Mouse (Mus musculus): ENCODE data around the gene Ormdl2. TPM values are rescaled to one million over a fixed set of nuclear protein-coding genes. Genes with fewer than 3 reads are reported as not detected.

Gene Ormdl2
- polyA plus RNA-seq, 1 experiment from 2014 or later, result 101 TPM

DNA sequence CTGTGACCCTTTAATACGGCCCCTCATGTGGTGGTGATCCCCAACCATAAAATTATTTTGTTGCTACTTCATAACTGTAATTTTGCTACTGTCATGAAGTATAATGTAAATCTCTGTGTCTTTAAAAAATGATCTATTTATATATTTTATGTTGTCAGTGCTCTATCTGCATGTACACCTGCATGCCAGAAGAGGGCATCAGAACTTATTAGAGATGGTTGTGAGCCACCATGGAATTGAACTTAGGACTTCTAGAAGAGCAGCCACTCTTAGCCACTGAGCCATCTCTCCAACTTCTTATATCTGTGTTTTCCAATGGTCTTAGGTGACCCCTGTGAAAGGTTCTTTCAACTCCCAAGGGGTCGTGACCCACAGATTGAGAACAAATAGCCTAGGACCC lies 48.5 kb downstream of the Ormdl2 start:
- no peaks in the 10 kb centered on the region for H3K36me3 ChIP-seq
- H3K27me3 ChIP-seq (replicated peaks), result no peaks in the 10 kb centered on the region
- WGBS, result 82% methylated on average over 2 of the region's 2 CpGs
- no peak overlapping the region for H3K4me3 ChIP-seq (replicated peaks)
- H3K27ac ChIP-seq, result no peak overlapping the region
- no peak overlapping the region for H3K9ac ChIP-seq
- H3K4me2 ChIP-seq (replicated peaks), result no peak overlapping the region
- H3K9me3 ChIP-seq, result no peaks in the 10 kb centered on the region
- no peak for ATAC-seq
- H3K4me1 ChIP-seq (replicated peaks), result no peaks in the 10 kb centered on the region

Other genes starting within 250 kb of the Ormdl2 start
- 30.5 and 31.5 TPM in 2 replicates for gene Erbb3, start 232.0 kb downstream of the Ormdl2 start, polyA plus RNA-seq (2015; fragmentation: Nextera tagmentation; extraction: Ambion mirVana)
- 693 and 768 TPM in 2 replicates for gene Rps26, start 194.9 kb downstream of the Ormdl2 start, polyA plus RNA-seq (2015; fragmentation: Nextera tagmentation; extraction: Ambion mirVana)
- 1.9 and 2.2 TPM in 2 replicates for gene Ikzf4, start 175.7 kb downstream of the Ormdl2 start, polyA plus RNA-seq (2015; fragmentation: Nextera tagmentation; extraction: Ambion mirVana)
- 11.9 and 12.1 TPM in 2 replicates for gene Suox, start 147.6 kb downstream of the Ormdl2 start, polyA plus RNA-seq (2015; fragmentation: Nextera tagmentation; extraction: Ambion mirVana)
- 59.0 and 60.5 TPM in 2 replicates for gene Rab5b, start 125.4 kb downstream of the Ormdl2 start, polyA plus RNA-seq (2015; fragmentation: Nextera tagmentation; extraction: Ambion mirVana)
- gene Pmel, start 117.5 kb downstream of the Ormdl2 start, polyA plus RNA-seq (2015; fragmentation: Nextera tagmentation; extraction: Ambion mirVana), result 1.0 and 1.1 TPM in 2 replicates
- 72.7 and 80.9 TPM in 2 replicates for gene Cdk2, start 116.6 kb downstream of the Ormdl2 start, polyA plus RNA-seq (2015; fragmentation: Nextera tagmentation; extraction: Ambion mirVana)
- gene Dgka, start 76.8 kb downstream of the Ormdl2 start, polyA plus RNA-seq (2015; fragmentation: Nextera tagmentation; extraction: Ambion mirVana), result 7.1 and 7.4 TPM in 2 replicates
- gene Pym1, start 73.8 kb downstream of the Ormdl2 start, polyA plus RNA-seq (2015; fragmentation: Nextera tagmentation; extraction: Ambion mirVana), result 32.9 and 34.1 TPM in 2 replicates
- gene Mmp19, start 30.7 kb downstream of the Ormdl2 start, polyA plus RNA-seq (2015; fragmentation: Nextera tagmentation; extraction: Ambion mirVana), result 0.60 and 1.0 TPM in 2 replicates
- gene Dnajc14, start 17.6 kb downstream of the Ormdl2 start, polyA plus RNA-seq (2015; fragmentation: Nextera tagmentation; extraction: Ambion mirVana), result 44.6 and 47.6 TPM in 2 replicates
- gene Tmem198b, start 17.3 kb downstream of the Ormdl2 start, polyA plus RNA-seq (2015; fragmentation: Nextera tagmentation; extraction: Ambion mirVana), result 11.2 and 12.7 TPM in 2 replicates
- gene Sarnp, start 4.3 kb downstream of the Ormdl2 start, polyA plus RNA-seq (2015; fragmentation: Nextera tagmentation; extraction: Ambion mirVana), result 186 and 201 TPM in 2 replicates
- 3.5 and 3.9 TPM in 2 replicates for gene Gdf11, start 70.1 kb upstream of the Ormdl2 start, polyA plus RNA-seq (2015; fragmentation: Nextera tagmentation; extraction: Ambion mirVana)
- gene Cd63, start 79.3 kb upstream of the Ormdl2 start, polyA plus RNA-seq (2015; fragmentation: Nextera tagmentation; extraction: Ambion mirVana), result 708 and 725 TPM in 2 replicates
- gene Rdh5, start 101.2 kb upstream of the Ormdl2 start, polyA plus RNA-seq (2015; fragmentation: Nextera tagmentation; extraction: Ambion mirVana), result 11.7 and 12.0 TPM in 2 replicates
- gene Bloc1s1, start 102.4 kb upstream of the Ormdl2 start, polyA plus RNA-seq (2015; fragmentation: Nextera tagmentation; extraction: Ambion mirVana), result 194 and 203 TPM in 2 replicates
- 2.9 and 3.8 TPM in 2 replicates for gene Itga7, start 112.2 kb upstream of the Ormdl2 start, polyA plus RNA-seq (2015; fragmentation: Nextera tagmentation; extraction: Ambion mirVana)
- gene Mettl7b, start 139.3 kb upstream of the Ormdl2 start, polyA plus RNA-seq (2015; fragmentation: Nextera tagmentation; extraction: Ambion mirVana), result 12.0 and 12.3 TPM in 2 replicates
- gene Olfr9, start 167.8 kb upstream of the Ormdl2 start, polyA plus RNA-seq (2015; fragmentation: Nextera tagmentation; extraction: Ambion mirVana), result not detected in 2 replicates
- gene Olfr763, start 189.1 kb upstream of the Ormdl2 start, polyA plus RNA-seq (2015; fragmentation: Nextera tagmentation; extraction: Ambion mirVana), result not detected in 2 replicates
- not detected in 2 replicates for gene Olfr764-ps1, start 218.3 kb upstream of the Ormdl2 start, polyA plus RNA-seq (2015; fragmentation: Nextera tagmentation; extraction: Ambion mirVana)
- not detected in 2 replicates for gene Olfr765, start 228.4 kb upstream of the Ormdl2 start, polyA plus RNA-seq (2015; fragmentation: Nextera tagmentation; extraction: Ambion mirVana)
- gene Olfr766-ps1, start 247.3 kb upstream of the Ormdl2 start, polyA plus RNA-seq (2015; fragmentation: Nextera tagmentation; extraction: Ambion mirVana), result not detected in 2 replicates